Mouse (Mus musculus): ENCODE data around the gene D16Ertd472e. TPM values are rescaled to one million over a fixed set of nuclear protein-coding genes. Genes with fewer than 3 reads are reported as not detected.

Gene D16Ertd472e
- polyA plus RNA-seq, 1 experiment from 2014 or later: 6.5 TPM

Other genes starting within 250 kb of the D16Ertd472e start
- 14.7 and 16.5 TPM in 2 replicates for gene Btg3, start 199.5 kb downstream of the D16Ertd472e start, polyA plus RNA-seq (2015; fragmentation: Nextera tagmentation; extraction: Ambion mirVana)